Mouse (Mus musculus) midbrain, embryonic 11.5 days (tissue): ENCODE measurements around the gene Spef2. TPM values are rescaled to one million over a fixed set of nuclear protein-coding genes. Genes with fewer than 3 reads are reported as not detected.

Experiments used
- ATAC-seq: fragments of 200-750 bp; cut with Nextera tagmentation; 2 replicates; pipeline ENCODE4 v1.8.0; 2017; ENCODE audit warnings: moderate TSS enrichment, moderate library complexity; ENCODE audit not compliant: low FRiP score
- DNase-seq: peaks from one replicate; pipeline ENCODE4 v3.0.0; 2015; ENCODE audit warnings: low spot score; ENCODE audit errors: missing footprints
- H3K27ac ChIP-seq: fragments of 300-500 bp; sonication (generic); 2 replicates; pipeline ENCODE4 v1.5.1; 2014; ENCODE audit warnings: low read depth, low read length
- H3K27me3 ChIP-seq: fragments of 300-500 bp; sonication (generic); 2 replicates; pipeline ENCODE4 v1.6.1; 2014; ENCODE audit warnings: mild to moderate bottlenecking, low read length, moderate library complexity, mixed read lengths; ENCODE audit not compliant: control insufficient read depth, insufficient read depth
- H3K36me3 ChIP-seq: fragments of 300-500 bp; sonication (generic); 2 replicates; pipeline ENCODE4 v1.6.1; 2014; ENCODE audit warnings: mild to moderate bottlenecking, low read length, moderate library complexity, mixed read lengths; ENCODE audit not compliant: control insufficient read depth, insufficient read depth
- H3K4me1 ChIP-seq: fragments of 300-500 bp; sonication (generic); 2 replicates; pipeline ENCODE4 v1.6.1; 2014; ENCODE audit warnings: low read length; ENCODE audit not compliant: control insufficient read depth, insufficient read depth
- H3K4me2 ChIP-seq: fragments of 300-500 bp; sonication (generic); 2 replicates; pipeline ENCODE4 v1.6.1; 2014; ENCODE audit warnings: mild to moderate bottlenecking, moderate library complexity
- H3K4me3 ChIP-seq: fragments of 300-500 bp; sonication (generic); 2 replicates; pipeline ENCODE4 v1.5.1; 2014; ENCODE audit warnings: low read depth, low read length
- H3K9ac ChIP-seq: fragments of 300-500 bp; sonication (generic); 2 replicates; pipeline ENCODE4 v1.6.1; 2014; ENCODE audit warnings: low read length
- H3K9me3 ChIP-seq: fragments of 300-500 bp; sonication (generic); 2 replicates; pipeline ENCODE4 v1.6.1; 2016; ENCODE audit warnings: low read length; ENCODE audit not compliant: control insufficient read depth
- WGBS: fragments of 180-500 bp; shearing (Covaris S2); extraction: QIAGEN DNeasy Blood & Tissue Kit; methylation state at CpG from one replicate; pipeline ENCODE4 v1.1.7; 2014; 5-methylcytosine and 5-hydroxymethylcytosine counted together
- polyA plus RNA-seq: library from polyadenylated mRNA; unstranded; fragments of >200 nt; fragmentation: Nextera tagmentation; extraction: Ambion mirVana; gene quantifications from 2 replicates; pipeline ENCODE4 v1.2.1, GENCODE M21; 2014

The Spef2 gene
- polyA plus RNA-seq, 1 experiment from 2014 or later, result 0.71 TPM

DNA sequence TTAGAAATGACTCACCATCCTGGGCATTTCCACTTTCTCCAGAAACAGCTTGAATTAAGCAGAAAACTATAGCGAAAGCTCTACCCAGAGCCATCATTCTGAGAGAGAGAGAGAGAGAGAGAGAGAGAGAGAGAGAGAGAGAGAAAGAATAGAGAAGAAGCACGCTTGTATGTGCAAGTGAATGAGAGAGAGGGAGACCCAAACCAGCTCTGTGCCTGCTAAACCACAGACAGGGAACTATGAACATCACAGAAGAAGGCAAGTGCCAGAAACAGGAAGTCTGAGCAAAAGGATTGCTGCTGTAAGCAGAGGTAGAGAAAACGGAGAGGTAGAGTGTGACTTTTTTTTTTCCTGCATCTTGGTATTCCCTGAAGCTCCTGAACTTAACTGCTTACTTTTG lies 219.0 kb downstream of the Spef2 start:
- no peak overlapping the region for H3K9ac ChIP-seq
- H3K36me3 ChIP-seq, result no peaks in the 10 kb centered on the region
- H3K4me2 ChIP-seq, result no peak overlapping the region
- H3K27me3 ChIP-seq, result no peaks in the 10 kb centered on the region
- H3K27ac ChIP-seq, result no peak overlapping the region
- no peak overlapping the region for H3K4me3 ChIP-seq
- no peaks in the 10 kb centered on the region for H3K4me1 ChIP-seq
- no peaks in the 10 kb centered on the region for H3K9me3 ChIP-seq
- DNase-seq, result no peak
- no peak for ATAC-seq
- 77% methylated on average over 3 of the region's 3 CpGs for WGBS

Other genes starting within 250 kb of the Spef2 start
- gene Il7r, start 218.7 kb downstream of the Spef2 start, polyA plus RNA-seq, result 0.15 TPM in 1 of 2 replicates, not detected in the other